Comparison of ENCODE assay signal across 24 mouse cellular contexts in genomic region chr12:76048672-76049071, GRCm38 (mm10).
DNase-seq lines count a peak whose midpoint lies in the region; ATAC-seq and TF ChIP-seq lines count a peak whose summit lies in the region.
"Had no signal": no experiment of that assay in that cellular context is flagged by ENCODE, and none has a peak within 500 bp of the region (broad histone marks: within the 10 kb centered on the region; RNA-seq: fewer than 3 reads in every experiment).

No protein-coding gene starts in this region.

- peaks cover 63% of the 10 kb centered on the region for H3K36me3 ChIP-seq in hindbrain, embryonic 13.5 days
- no peaks in the 10 kb centered on the region; the same call in none of the 2 replicates for H3K36me3 ChIP-seq in hindbrain, embryonic 16.5 days (ENCODE audit: control insufficient read depth, insufficient read depth, low read length)
- no peaks in the 10 kb centered on the region for H3K36me3 ChIP-seq in midbrain, embryonic 15.5 days (replicated peaks)
- H3K36me3 ChIP-seq in midbrain, embryonic 11.5 days (ENCODE audit: control insufficient read depth, insufficient read depth, low read length) = peaks cover 15% of the 10 kb centered on the region
- H3K36me3 ChIP-seq in MEL (ENCODE audit: control insufficient read depth in 1 of 2, insufficient read depth in 2 of 2, low read length in 2 of 2) = peaks cover 0 to 17% of the 10 kb centered on the region in 2 experiments; a peak in 2 of 4 replicates
- H3K36me3 ChIP-seq: liver, embryonic 15.5 days had no signal

- no peak overlapping the region for H3K9ac ChIP-seq in hindbrain, embryonic 13.5 days
- H3K9ac ChIP-seq in hindbrain, embryonic 16.5 days (ENCODE audit: low read depth, low read length) = no peak overlapping the region
- H3K9ac ChIP-seq in midbrain, embryonic 15.5 days = no peak overlapping the region
- H3K9ac ChIP-seq in midbrain, embryonic 11.5 days (ENCODE audit: low read length) = no peak overlapping the region
- H3K9ac ChIP-seq in MEL (ENCODE audit: control insufficient read depth, low read depth, low read length, poor library complexity, severe bottlenecking) = peak overlapping the region; percentile 45
- H3K9ac ChIP-seq: forebrain, embryonic 13.5 days; heart, embryonic 15.5 days; limb, embryonic 12.5 days; liver, embryonic 15.5 days; lung, embryonic 15.5 days; neural tube, embryonic 12.5 days; stomach, embryonic 15.5 days had no signal

- no peak overlapping the region for H3K4me2 ChIP-seq in hindbrain, embryonic 13.5 days
- no peak overlapping the region for H3K4me2 ChIP-seq in hindbrain, embryonic 16.5 days (ENCODE audit: low read length)
- H3K4me2 ChIP-seq in midbrain, embryonic 15.5 days = no peak overlapping the region
- no peak overlapping the region for H3K4me2 ChIP-seq in midbrain, embryonic 11.5 days
- H3K4me2 ChIP-seq: forebrain, embryonic 13.5 days; heart, embryonic 15.5 days; limb, embryonic 12.5 days; liver, embryonic 15.5 days; lung, embryonic 15.5 days; neural tube, embryonic 12.5 days; stomach, embryonic 15.5 days had no signal

- TF ChIP-seq EP300 in MEL (IDR thresholded peaks at IDR 0.05; ENCODE audit: low read depth in 1 of 2, low read length in 2 of 2) = peak; percentile 81 to 83

- H3K27ac ChIP-seq in hindbrain, embryonic 13.5 days = 0 out of 2 replicates have a peak overlapping the region, but pooled peaks have one; percentile 40
- no peak overlapping the region for H3K27ac ChIP-seq in hindbrain, embryonic 16.5 days (ENCODE audit: low read depth, low read length)
- peak overlapping the region; percentile 18; the same call in 1 of the 2 replicates for H3K27ac ChIP-seq in midbrain, embryonic 15.5 days
- H3K27ac ChIP-seq in midbrain, embryonic 11.5 days (ENCODE audit: low read depth, low read length) = no peak overlapping the region
- H3K27ac ChIP-seq in MEL (ENCODE audit: control insufficient read depth, low read depth, low read length) = peak overlapping the region; percentile 71
- H3K27ac ChIP-seq: forebrain, embryonic 13.5 days; heart, embryonic 15.5 days; limb, embryonic 12.5 days; liver, embryonic 15.5 days; lung, embryonic 15.5 days; neural tube, embryonic 12.5 days; stomach, embryonic 15.5 days had no signal

- no peaks in the 10 kb centered on the region for H3K27me3 ChIP-seq in hindbrain, embryonic 13.5 days
- H3K27me3 ChIP-seq in hindbrain, embryonic 16.5 days (replicated peaks; ENCODE audit: control insufficient read depth, insufficient read depth, low read length) = no peaks in the 10 kb centered on the region
- no peaks in the 10 kb centered on the region for H3K27me3 ChIP-seq in midbrain, embryonic 15.5 days (replicated peaks)
- H3K27me3 ChIP-seq in midbrain, embryonic 11.5 days (ENCODE audit: control insufficient read depth, insufficient read depth, low read length) = no peaks in the 10 kb centered on the region
- H3K27me3 ChIP-seq in MEL (ENCODE audit: control insufficient read depth in 1 of 2, insufficient read depth in 2 of 2, low read length in 2 of 2) = no peaks in the 10 kb centered on the region; a peak in 1 of 4 replicates
- H3K27me3 ChIP-seq: forebrain, embryonic 13.5 days; heart, embryonic 15.5 days; limb, embryonic 12.5 days; liver, embryonic 15.5 days; lung, embryonic 15.5 days; neural tube, embryonic 12.5 days; stomach, embryonic 15.5 days had no signal

- H3K79me2 ChIP-seq in MEL (ENCODE audit: control insufficient read depth, insufficient read depth, low read length, poor library complexity) = no peaks in the 10 kb centered on the region

- WGBS in hindbrain, embryonic 13.5 days = 83% methylated on average over 8 of the region's 8 CpGs
- 76% methylated on average over 8 of the region's 8 CpGs for WGBS in hindbrain, embryonic 16.5 days
- WGBS in midbrain, embryonic 15.5 days = 78% methylated on average over 8 of the region's 8 CpGs
- WGBS in midbrain, embryonic 11.5 days = 88% methylated on average over 8 of the region's 8 CpGs

- TF ChIP-seq CTCF in MEL (IDR thresholded peaks at IDR 0.05 in 2 of 3, conservative IDR thresholded peaks at IDR 0.05 in 1 of 3; ENCODE audit: control insufficient read depth in 1 of 3, insufficient read depth in 1 of 3, low read depth in 2 of 3, low read length in 3 of 3, poor library complexity in 1 of 3, severe bottlenecking in 1 of 3) = no peak

- no peak for TF ChIP-seq RAD21 in MEL (IDR thresholded peaks at IDR 0.05; ENCODE audit: low read depth, low read length)

- peak in 1 of 2 experiments; percentile 39; a peak in 1 of 4 replicates for TF ChIP-seq POLR2A in MEL (IDR thresholded peaks at IDR 0.05; ENCODE audit: control insufficient read depth in 1 of 2, insufficient read depth in 1 of 2, low read depth in 1 of 2, low read length in 2 of 2, poor library complexity in 1 of 2)

- no peak for DNase-seq in midbrain, embryonic 11.5 days (ENCODE audit: low spot score, missing footprints)
- DNase-seq in MEL (ENCODE audit: low read depth, low spot score) = peak; percentile 68
- DNase-seq in retina, postnatal 1 day = peak; percentile 62
- DNase-seq in gastrocnemius, adult 18-20 months (ENCODE audit: low spot score) = no peak
- DNase-seq: adrenal gland, postnatal 10 days; cerebellum, adult 11 months; cerebellum, adult 9-10 months; cerebellum, postnatal 36 days; gastrocnemius, postnatal 14 days; kidney, postnatal 14 days; midbrain, embryonic 14.5 days; right cerebral cortex, postnatal 25 days had no signal

- no peak overlapping the region for H3K4me3 ChIP-seq in hindbrain, embryonic 13.5 days
- H3K4me3 ChIP-seq in hindbrain, embryonic 16.5 days (ENCODE audit: low read length) = no peak overlapping the region
- H3K4me3 ChIP-seq in midbrain, embryonic 15.5 days = no peak overlapping the region
- no peak overlapping the region for H3K4me3 ChIP-seq in midbrain, embryonic 11.5 days (ENCODE audit: low read depth, low read length)
- H3K4me3 ChIP-seq in MEL (ENCODE audit: control insufficient read depth in 1 of 2, insufficient read depth in 1 of 2, low read depth in 2 of 2, low read length in 2 of 2) = peak overlapping the region; percentile 38 to 42
- H3K4me3 ChIP-seq: erythroblast, embryonic 14.5 days; forebrain, embryonic 13.5 days; heart, embryonic 15.5 days; limb, embryonic 12.5 days; liver, embryonic 15.5 days; lung, embryonic 15.5 days; neural tube, embryonic 12.5 days; stomach, embryonic 15.5 days had no signal

- no peak for ATAC-seq in hindbrain, embryonic 13.5 days (ENCODE audit: low FRiP score)
- ATAC-seq in hindbrain, embryonic 16.5 days = no peak
- ATAC-seq in midbrain, embryonic 15.5 days (replicated peaks) = no peak
- no peak for ATAC-seq in midbrain, embryonic 11.5 days (ENCODE audit: low FRiP score)
- ATAC-seq: CD4-positive, CD25-positive, alpha-beta regulatory T cell, adult 4 months; forebrain, embryonic 13.5 days had no signal

- H3K9me3 ChIP-seq in hindbrain, embryonic 13.5 days = no peaks in the 10 kb centered on the region
- no peaks in the 10 kb centered on the region for H3K9me3 ChIP-seq in hindbrain, embryonic 16.5 days (ENCODE audit: control insufficient read depth, low read length)
- no peaks in the 10 kb centered on the region for H3K9me3 ChIP-seq in midbrain, embryonic 15.5 days
- H3K9me3 ChIP-seq in midbrain, embryonic 11.5 days (ENCODE audit: control insufficient read depth, low read length) = no peaks in the 10 kb centered on the region
- H3K9me3 ChIP-seq in MEL (replicated peaks; ENCODE audit: insufficient read depth, low read length) = no peaks in the 10 kb centered on the region
- H3K9me3 ChIP-seq: forebrain, embryonic 13.5 days; heart, embryonic 15.5 days; limb, embryonic 12.5 days; liver, embryonic 15.5 days; lung, embryonic 15.5 days; neural tube, embryonic 12.5 days; stomach, embryonic 15.5 days had no signal

- H3K4me1 ChIP-seq in hindbrain, embryonic 13.5 days (replicated peaks) = no peaks in the 10 kb centered on the region
- H3K4me1 ChIP-seq in hindbrain, embryonic 16.5 days (ENCODE audit: control insufficient read depth, insufficient read depth, low read depth, low read length) = no peaks in the 10 kb centered on the region
- H3K4me1 ChIP-seq in midbrain, embryonic 15.5 days = no peaks in the 10 kb centered on the region
- H3K4me1 ChIP-seq in midbrain, embryonic 11.5 days (ENCODE audit: control insufficient read depth, insufficient read depth, low read length) = no peaks in the 10 kb centered on the region
- H3K4me1 ChIP-seq in MEL (ENCODE audit: control insufficient read depth in 1 of 2, insufficient read depth in 2 of 2, low read length in 2 of 2) = peaks cover 6 to 20% of the 10 kb centered on the region in 2 experiments
- H3K4me1 ChIP-seq: forebrain, embryonic 13.5 days; heart, embryonic 15.5 days; limb, embryonic 12.5 days; liver, embryonic 15.5 days; lung, embryonic 15.5 days; neural tube, embryonic 12.5 days; stomach, embryonic 15.5 days had no signal

TF ChIP-seq in MEL, 35 proteins besides CTCF, POLR2A, EP300 and RAD21 (continues in another document):
- TF ChIP-seq ETS1 (IDR thresholded peaks at IDR 0.05; ENCODE audit: low read depth, low read length) (peak; percentile 37; the same call in 1 of the 2 replicates), NELFE (IDR thresholded peaks at IDR 0.05; ENCODE audit: low read depth, low read length) (0 out of 2 replicates have a peak, but pooled peaks have one; percentile 24), KAT2A (conservative IDR thresholded peaks at IDR 0.05; ENCODE audit: low read depth, low read length) (no peak), MYC (IDR thresholded peaks at IDR 0.05; ENCODE audit: low read depth, low read length) (0 out of 2 replicates have a peak, but pooled peaks have one; percentile 39), MAZ (IDR thresholded peaks at IDR 0.05; ENCODE audit: low read depth, low read length) (no peak), ZMIZ1 (IDR thresholded peaks at IDR 0.05; ENCODE audit: low read depth, low read length) (no peak), BHLHE40 (IDR thresholded peaks at IDR 0.05; ENCODE audit: borderline replicate concordance, low read depth, low read length) (no peak), HCFC1 (IDR thresholded peaks at IDR 0.05; ENCODE audit: low read depth, low read length) (no peak), ZC3H11A (IDR thresholded peaks at IDR 0.05; ENCODE audit: low read depth, low read length) (no peak), USF2 (IDR thresholded peaks at IDR 0.05; ENCODE audit: borderline replicate concordance in 1 of 2, insufficient read depth in 1 of 2, low read depth in 1 of 2, low read length in 2 of 2) (no peak), MAFK (IDR thresholded peaks at IDR 0.05; ENCODE audit: borderline replicate concordance, low read depth, low read length) (no peak), POLR2AphosphoS2 (IDR thresholded peaks at IDR 0.05; ENCODE audit: low read length) (no peak), USF1 (IDR thresholded peaks at IDR 0.05; ENCODE audit: low read depth, low read length) (no peak), RCOR1 (IDR thresholded peaks at IDR 0.05; ENCODE audit: low read depth, low read length) (peak; percentile 14; the same call in 1 of the 2 replicates), ZKSCAN1 (IDR thresholded peaks at IDR 0.05; ENCODE audit: low read depth, low read length) (no peak), MEF2A (IDR thresholded peaks at IDR 0.05; ENCODE audit: extremely low read depth, insufficient replicate concordance, low read depth, low read length, poor library complexity, severe bottlenecking) (no peak), JUND (IDR thresholded peaks at IDR 0.05; ENCODE audit: low read depth, low read length) (no peak)

Comparison
In these comparisons a context has a peak if more than half of its experiments do, and no peak if none do; other contexts are left out.
1. H3K27ac ChIP-seq: peak in hindbrain, embryonic 13.5 days (single experiment), midbrain, embryonic 15.5 days (single experiment) and MEL (single experiment); none in hindbrain, embryonic 16.5 days (single experiment) and midbrain, embryonic 11.5 days (single experiment).
2. H3K4me3 ChIP-seq: peak in MEL (2 of 2); none in hindbrain, embryonic 13.5 days (single experiment), hindbrain, embryonic 16.5 days (single experiment), midbrain, embryonic 15.5 days (single experiment) and midbrain, embryonic 11.5 days (single experiment).
3. DNase-seq: peak in MEL (single experiment) and retina, postnatal 1 day (single experiment); none in midbrain, embryonic 11.5 days (single experiment) and gastrocnemius, adult 18-20 months (single experiment).